In the genomic region with DNA sequence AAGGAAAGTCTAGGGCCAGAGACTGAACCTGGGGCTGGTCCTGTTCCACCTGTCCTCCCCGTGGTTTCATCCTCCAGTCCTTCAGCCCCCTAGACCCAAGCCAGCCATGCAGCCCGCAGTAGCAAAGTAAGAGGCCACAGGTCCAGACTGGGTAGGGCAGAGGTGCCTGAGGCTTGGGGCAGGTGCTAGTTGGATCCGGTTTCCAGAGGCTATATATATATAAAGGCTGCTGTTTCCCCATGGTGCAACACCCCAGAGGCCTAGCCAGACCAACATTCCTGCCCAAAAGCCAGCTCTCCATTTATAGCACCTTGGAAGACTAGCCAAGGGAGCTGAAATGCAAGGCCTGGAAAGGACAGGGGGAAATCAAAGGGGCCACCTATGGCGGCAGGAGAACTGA, we compare ENCODE assay signal across 25 mouse cellular contexts. TPM values are rescaled to one million over a fixed set of nuclear protein-coding genes. Genes with fewer than 3 reads are reported as not detected.
"Had no signal": no experiment of that assay in that cellular context is flagged by ENCODE, and none has a peak within 500 bp of the region (broad histone marks: within the 10 kb centered on the region; RNA-seq: fewer than 3 reads in every experiment).

No protein-coding gene starts in this region.

- H3K36me3 ChIP-seq: limb, embryonic 13.5 days; midbrain, embryonic 10.5 days; midbrain, embryonic 13.5 days; neural tube, embryonic 13.5 days had no signal

- H3K4me2 ChIP-seq: limb, embryonic 13.5 days; liver, embryonic 11.5 days; lung, embryonic 14.5 days; midbrain, embryonic 13.5 days; neural tube, embryonic 13.5 days had no signal

- H3K27ac ChIP-seq: limb, embryonic 13.5 days; liver, embryonic 14.5 days; midbrain, embryonic 10.5 days; midbrain, embryonic 13.5 days; neural tube, embryonic 13.5 days had no signal

- H3K9ac ChIP-seq: limb, embryonic 13.5 days; liver, embryonic 14.5 days; liver, postnatal 0 days; lung, embryonic 14.5 days; midbrain, embryonic 13.5 days; neural tube, embryonic 13.5 days had no signal

- DNase-seq: kidney, adult 2 months; kidney, postnatal 10 days; kidney, postnatal 36 days; left cerebral cortex, postnatal 4 days; liver, postnatal 0 days; lung, embryonic 14.5 days; retina, postnatal 1 day; right cerebral cortex, postnatal 25 days; thymus, adult 18-20 months; thymus, postnatal 36 days had no signal

- H3K4me1 ChIP-seq: megakaryocyte, embryonic 14.5 days had no signal

- ATAC-seq: liver, postnatal 0 days; lung, postnatal 0 days; midbrain, embryonic 13.5 days; midbrain, embryonic 16.5 days had no signal

- H3K9me3 ChIP-seq: limb, embryonic 13.5 days; megakaryocyte, embryonic 14.5 days; midbrain, embryonic 10.5 days; midbrain, embryonic 13.5 days; neural tube, embryonic 13.5 days had no signal

- H3K4me3 ChIP-seq: limb, embryonic 13.5 days; megakaryocyte, embryonic 14.5 days; midbrain, embryonic 10.5 days; midbrain, embryonic 13.5 days; neural tube, embryonic 13.5 days had no signal

RNA-seq across cellular contexts. Expression of gene Myod1, which starts 5.2 kb away (rescaled TPM):
- total RNA-seq: layer of hippocampus, postnatal 10 days; left cerebral cortex, postnatal 14 days; left cerebral cortex, postnatal 4 days; monocyte, adult 5-6 weeks; neutrophil, adult 5-6 weeks had no signal
- polyA plus RNA-seq: liver, postnatal 0 days; lung, postnatal 0 days; midbrain, embryonic 10.5 days; midbrain, embryonic 13.5 days; small intestine, adult 2 months had no signal

RNA-seq across cellular contexts. Expression of gene Kcnc1, which starts 25.2 kb away (rescaled TPM):
- total RNA-seq: monocyte, adult 5-6 weeks had no signal
- polyA plus RNA-seq: kidney, embryonic 14.5 days; liver, postnatal 0 days had no signal
